Mouse (Mus musculus): ENCODE data around the gene Syne2.

Gene Syne2

DNA sequence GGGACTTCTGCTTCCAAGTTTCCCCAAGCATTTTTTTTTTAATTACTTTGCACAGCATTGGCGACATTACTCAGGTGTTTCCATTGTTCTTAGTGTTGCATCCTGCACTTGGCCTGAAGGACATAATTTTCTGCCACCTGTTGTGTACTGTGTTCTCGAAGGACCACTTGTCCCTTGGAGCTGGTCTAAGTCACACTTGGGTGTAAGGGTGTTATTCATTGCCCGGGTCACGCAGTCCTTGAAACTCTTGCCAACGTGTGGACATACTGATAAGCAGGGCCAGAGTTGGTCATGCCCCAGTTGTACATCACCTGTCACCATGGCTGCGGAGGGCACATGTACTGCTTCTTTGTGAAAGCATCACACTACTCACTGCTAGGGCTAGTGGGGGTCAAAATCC is 228.6 kb downstream of the Syne2 start:
- 95% methylated on average over 6 of the region's 6 CpGs for WGBS

DNA sequence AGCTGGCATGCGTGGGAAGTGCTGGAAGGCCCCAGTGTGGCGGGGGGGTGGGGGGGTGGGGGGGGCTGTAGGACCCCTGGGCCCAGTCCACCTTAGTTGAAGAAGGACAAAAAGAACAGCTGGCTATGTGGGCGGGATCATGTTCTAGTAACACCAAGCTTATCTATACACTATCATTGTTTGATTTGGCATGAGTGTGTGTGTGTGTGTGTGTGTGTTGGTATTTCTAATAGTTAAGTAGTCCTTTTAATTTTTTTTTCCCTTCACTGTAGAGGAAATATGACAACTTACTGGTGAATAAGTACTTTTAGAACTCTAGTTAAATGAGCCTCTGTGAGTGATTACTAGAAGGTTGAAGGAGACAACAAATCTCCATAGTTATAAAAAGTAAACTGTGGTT is 230.0 kb downstream of the Syne2 start:
- 80% methylated on average over 3 of the region's 3 CpGs for WGBS

DNA sequence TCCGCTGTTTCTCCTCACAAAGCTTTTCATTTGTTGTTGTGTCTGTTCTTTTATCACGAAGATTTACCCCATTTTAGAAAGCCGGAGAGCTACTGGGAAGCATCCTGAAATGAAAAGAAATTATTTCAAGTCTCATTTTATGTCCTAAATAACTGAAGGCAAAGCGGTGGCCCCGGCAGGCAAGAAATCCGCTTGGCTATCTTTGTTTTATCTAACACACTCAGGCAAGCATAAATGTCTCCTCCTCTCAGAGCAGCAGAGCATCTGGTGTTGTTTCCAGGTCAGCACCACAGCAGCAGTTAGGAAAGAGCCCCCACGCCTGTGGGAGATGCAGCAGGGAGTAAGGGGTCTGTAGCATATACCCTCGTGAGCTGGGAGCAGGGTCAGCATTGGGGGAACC is 230.7 kb downstream of the Syne2 start:
- 85% methylated on average over 8 of the region's 8 CpGs for WGBS

DNA sequence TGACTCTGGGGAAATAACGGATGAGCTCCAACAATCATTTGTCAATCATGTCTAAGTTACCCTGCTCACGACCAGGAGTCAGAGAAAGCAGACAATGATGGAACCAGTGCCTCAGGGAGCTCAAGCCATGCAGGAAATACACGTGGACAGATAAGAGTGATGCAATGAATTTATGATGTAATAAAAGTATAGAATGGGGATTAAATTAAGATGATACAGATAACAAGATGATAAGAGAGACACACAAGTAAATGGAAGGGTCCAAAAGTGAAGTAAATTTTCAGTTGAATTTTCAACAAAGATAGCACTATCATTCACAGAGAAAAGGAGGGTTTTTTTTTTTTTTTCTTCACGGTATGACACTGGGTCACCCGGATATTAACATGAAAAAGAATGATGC is 231.4 kb downstream of the Syne2 start:
- 88% methylated on average over 5 of the region's 5 CpGs for WGBS

DNA sequence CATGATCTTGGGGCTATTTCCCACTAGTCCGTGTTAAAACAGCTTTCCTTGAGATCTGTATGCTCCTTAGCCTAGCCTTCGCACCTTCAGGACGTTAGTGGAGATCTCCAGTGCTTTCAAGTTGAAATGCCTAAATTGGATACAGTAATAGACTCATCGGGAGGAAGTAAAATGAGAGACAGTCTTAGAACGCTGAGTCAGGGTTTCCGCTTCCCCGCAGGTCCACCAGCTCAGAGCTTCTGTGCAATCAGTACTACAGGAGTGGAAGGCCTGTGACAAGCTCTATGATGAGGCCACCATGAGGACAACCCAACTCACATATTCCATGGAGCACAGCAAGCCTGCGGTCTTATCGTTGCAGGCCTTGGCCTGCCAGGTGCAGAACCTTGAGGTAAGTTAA is 233.9 kb downstream of the Syne2 start:
- WGBS = 90% methylated on average over 9 of the region's 9 CpGs

DNA sequence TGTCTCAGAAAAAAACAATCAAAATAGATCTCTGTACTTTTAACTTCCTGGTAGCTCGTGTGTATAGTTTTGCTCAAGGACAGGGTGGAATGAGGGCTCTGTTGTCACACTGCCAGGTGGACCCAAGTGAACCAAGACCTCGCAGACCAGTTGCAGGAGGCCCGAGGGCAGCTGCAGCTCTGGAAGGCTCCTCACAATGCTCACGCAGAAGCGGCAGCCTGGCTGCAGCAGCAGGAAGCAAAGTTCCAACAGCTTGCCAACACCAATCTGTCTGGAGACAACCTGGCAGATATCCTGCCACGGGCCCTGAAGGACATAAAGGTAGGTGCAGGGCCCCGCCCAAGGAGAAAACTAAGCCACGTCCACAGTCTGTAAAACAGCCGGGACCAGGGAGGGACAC is 236.7 kb downstream of the Syne2 start:
- WGBS = 80% methylated on average over 9 of the region's 9 CpGs

DNA sequence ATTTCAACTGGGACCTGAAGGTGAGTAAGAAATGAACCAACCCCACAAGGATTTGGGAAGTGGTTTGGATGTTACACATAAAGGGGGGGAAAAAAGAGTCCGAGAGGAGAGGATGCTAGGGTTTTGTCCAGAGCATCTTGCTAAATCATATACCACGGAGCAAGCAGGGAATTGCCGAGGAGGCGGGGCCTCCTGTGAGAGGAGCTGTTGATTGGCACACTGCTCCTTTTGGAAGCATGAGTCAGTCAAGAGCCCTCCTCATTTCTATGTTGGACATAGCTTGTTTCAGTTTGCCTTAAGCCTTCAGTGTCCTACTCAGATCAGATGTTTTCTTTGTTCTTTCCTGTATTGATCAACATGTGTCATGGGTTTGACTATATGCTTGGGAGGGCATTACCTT is 245.1 kb downstream of the Syne2 start:
- 94% methylated on average over 4 of the region's 4 CpGs for WGBS

DNA sequence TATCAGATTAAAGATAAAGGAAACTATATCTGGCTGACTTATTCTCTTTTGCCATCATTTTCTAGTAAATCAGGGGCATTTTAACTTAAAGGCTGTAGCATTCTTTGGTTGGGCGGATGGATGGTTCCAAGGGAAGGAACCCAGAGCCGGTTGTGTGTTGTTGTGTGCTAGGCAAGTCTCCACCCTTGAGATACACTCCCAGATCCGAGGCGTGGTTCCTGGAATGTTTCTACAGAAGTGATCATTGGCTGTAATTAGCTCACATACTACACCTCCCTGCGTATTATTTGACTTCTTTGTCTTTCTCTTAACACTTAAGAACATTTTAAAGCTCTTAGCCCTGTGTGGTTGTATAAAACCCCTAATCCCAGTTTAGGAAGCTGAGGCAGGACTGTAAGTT is 252.5 kb downstream of the Syne2 start:
- 95% methylated on average over 5 of the region's 5 CpGs for WGBS

DNA sequence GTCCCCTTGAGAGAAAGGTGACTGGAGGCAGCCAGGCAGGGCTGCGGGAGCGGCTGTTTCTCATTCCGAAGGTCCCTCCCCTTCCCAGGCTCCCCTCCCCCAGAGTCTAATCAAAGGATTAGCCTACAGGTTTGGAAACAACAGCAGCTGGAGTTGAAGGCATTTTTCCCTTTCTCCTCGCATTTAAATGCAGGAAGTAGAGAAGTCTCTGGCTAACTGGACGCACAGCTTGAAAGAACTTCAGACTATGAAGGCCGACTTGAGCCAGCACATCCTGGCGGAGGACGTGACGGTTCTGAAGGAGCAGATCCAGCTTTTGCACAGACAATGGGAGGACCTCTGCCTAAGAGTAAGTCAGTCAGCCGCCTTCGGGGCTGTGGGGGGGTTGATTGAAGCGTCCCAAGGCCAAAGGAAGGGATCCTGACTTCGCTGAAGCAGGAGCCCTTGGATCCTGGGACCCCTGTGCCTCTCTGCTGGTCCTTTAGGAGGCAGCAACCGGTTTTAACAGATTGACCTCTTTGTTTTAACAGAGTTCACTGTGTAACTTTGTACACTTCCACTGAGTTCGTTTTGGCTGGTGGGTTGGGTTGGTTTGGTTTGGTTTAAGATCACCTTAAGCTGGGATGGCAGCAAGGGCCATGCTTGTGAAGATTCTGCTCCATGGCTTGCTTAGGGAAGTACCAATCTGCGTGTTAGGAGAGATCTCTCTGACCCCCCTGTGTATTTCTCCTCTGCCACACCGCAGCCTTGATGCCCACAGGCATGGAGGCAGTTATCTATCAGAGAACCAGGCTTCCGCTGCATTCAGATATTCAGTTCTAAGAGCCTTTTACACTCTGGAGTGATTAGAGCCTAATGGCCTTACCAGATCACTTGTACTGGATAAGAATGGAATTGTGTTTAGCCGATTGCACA is 254.3 kb downstream of the Syne2 start:
- WGBS = 69% methylated on average over 19 of the region's 19 CpGs

DNA sequence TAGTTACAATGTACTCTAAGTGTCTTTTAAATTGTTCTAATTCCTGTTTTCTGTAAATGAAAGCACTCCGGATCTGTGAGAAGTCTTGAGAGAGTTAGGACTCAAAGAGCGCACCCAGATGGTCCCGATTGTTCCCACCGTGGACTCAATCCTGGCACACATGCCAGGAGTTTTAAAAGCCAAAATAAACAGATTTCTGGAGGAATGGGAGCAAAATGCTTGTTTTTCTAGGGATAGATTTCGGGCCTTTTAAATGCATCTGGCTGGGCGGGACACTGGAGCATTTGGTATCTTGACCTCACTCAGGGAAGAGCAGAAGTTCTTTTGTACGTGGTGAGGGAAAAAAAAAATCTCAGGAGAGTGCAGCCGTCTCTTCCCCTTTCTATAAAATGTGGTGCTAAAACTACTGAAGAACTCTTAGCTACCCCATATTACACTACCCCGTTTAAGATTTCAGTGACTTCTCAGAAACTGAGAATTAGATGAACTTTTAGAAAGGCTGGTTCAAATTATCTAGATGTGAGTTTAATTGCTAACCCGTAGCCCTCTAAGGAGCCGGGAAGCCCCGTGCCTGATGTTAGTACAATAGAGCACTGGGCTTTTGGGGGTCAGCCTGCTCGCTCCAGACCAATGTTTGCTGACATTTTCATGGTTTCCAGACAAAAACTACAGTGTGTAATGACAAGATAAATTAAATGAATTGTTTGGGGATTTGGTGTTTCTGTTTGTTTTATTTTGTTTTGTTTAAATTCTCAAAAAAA is 255.3 kb downstream of the Syne2 start:
- 73% methylated on average over 13 of the region's 13 CpGs for WGBS

DNA sequence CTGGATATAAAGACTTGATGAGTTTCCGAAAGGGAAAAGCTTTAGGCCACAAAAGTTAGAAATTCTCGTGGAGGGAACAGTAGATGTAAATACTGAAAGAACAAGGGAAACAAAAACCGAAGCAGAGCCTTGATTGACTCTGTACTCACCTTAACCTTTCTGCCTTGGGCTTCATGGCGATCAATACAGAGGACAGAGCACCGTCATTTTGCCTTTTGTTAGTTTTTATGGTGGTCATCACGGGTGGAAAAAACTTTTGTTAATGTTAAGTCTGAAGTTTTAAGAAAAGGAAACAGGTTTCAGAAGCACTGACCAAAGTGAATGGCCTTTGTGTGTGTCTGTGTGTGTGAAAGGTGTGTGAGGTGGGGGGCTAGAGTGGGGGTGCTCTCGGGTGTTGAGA is 256.0 kb downstream of the Syne2 start:
- WGBS = 89% methylated on average over 7 of the region's 7 CpGs

DNA sequence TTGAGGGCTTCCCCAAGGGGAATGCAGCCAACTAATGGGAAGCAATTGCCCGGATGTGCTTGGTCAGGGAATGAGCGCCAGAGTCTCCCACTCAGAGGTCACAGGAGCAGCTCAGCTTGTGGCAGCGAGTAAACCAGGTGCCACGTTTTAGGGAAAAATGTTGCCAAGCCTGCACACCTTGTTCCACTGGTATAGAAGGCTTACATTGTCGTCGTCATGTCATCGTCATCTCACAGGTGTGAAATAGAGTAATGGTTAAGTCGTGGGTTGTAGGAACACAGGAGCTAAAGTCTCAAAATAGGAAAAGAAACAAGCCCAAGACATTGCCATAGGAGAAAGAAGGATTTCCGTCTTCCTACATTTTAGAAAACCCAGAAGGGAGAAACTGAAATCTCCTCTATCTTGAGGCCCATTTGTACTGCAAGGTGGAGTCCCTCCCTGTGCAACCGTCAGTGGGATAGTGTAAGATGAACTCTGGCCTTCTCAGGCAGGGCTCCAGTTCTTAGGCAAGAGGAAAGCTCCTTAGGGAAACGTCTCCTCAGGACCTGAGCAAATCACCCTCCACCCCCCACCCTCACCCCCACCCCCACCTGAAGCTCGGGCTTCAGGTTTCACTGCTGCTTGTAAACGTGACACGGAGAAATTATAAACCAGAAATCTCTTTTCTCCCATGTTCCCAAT is 263.1 kb downstream of the Syne2 start:
- 49% methylated on average over 14 of the region's 14 CpGs for WGBS

DNA sequence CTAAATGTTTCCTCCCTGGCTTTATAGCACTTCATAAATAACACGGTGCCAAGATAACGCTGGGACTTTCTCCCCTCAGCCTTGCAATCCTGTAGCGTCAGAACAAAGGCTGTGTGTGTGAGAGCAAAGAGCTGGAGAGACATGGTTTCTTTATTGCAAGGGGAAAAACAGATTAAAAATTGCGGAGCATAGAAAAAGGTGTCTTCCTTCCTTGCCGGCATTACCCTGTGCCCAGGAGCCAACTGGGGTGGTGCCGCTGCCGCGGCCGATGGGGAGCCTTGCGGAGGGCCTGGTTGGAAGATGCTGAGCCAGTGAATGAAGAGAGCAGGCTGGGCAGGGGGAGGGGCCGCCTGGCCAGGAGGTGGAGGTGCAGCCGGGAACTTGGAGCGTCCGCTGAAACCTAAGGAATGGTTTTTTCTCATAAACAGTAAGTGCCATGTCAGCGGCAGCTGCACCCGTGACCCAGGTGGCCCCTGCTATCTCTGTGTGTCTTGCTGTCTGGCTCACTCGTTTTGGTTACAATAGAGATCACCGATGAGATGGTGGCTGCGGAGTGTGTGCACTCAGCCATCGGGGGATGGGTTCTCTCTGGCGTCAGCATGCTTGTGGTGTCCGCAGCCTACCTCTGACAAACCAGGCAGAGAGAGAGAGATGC is 263.8 kb downstream of the Syne2 start:
- 13% methylated on average over 22 of the region's 22 CpGs for WGBS

DNA sequence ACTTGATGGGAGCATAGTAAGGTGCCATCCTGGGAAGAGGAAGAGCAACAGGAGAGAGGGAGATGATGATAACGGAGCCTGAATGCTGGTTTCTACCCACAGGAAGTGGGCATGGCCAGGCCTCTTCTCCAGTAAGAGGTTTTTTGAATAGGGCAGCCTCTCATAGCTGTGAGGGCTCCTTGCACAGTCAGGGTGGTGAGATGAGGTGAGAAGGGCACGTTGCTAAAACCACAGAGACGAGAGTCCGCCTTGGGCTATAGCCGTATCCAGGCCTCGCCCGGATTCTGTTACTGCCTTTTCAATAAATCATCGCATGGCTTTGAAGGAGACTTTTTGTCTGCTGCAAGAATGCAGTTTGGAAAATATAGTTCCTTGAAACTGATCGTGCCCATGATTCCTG is 267.1 kb downstream of the Syne2 start:
- 85% methylated on average over 9 of the region's 9 CpGs for WGBS

DNA sequence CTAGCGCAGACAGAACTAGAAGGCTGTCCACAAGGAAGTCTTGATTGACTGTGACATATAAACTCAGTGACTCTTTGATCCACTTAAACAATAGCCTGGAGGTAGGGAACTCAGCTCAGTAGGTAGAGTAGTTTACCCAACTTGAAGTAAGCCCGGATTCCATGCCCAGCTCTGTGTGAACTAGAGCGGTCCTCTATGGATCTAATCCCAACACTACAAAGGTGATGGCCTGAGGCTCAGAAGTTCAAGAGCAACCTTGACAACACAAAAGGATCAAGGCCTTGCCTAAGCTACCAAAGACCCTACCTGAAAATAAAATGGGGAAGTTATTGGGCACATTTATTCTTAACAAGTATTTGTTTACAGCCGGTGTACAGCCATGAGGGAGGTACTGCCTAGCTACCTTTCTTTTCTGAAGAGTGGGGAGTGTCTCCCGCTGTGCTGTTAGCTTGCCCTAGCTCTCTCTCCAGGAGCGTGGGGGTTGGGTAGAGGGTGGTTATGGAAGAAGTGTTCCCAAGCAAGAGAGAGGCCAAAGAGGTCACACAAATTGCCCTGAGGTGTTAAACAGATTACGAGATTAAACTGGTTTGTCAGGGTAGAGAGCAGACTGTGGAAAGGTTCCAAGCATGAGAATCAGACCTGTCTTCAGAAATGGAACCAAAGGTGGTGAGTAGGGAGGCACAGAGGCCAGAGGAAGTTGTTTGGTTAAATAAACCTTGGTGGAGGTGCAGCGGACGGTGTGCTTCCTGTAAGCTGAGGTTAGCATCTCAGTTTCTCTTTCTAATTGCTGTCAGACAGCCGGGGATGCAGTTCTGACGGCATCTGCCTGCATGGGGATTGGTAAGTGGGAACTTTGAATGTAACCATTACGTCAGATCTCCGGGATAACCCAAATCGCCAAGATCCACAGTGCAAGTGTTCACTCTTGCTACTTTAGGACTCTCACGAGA is 268.3 kb downstream of the Syne2 start:
- 87% methylated on average over 15 of the region's 15 CpGs for WGBS

DNA sequence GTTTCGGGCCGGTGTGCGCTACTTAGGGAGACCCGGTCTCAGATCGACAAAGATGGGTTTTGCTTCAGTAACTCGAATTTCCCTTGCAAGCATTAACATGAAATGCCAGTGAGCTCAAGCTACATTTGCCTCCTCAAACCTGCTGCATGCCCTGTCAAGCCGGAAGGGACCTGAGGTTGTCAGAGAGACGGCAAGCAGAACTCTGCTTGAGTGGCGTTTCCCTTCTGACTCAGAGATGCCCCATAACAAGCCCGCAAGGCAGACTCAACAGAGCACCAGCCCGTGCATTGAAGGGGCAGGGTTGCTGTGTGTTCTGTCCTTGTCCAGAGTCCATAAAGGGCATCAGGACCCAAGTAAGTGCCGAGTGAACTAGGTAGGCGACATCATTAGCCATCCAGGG is 269.1 kb downstream of the Syne2 start:
- 91% methylated on average over 13 of the region's 13 CpGs for WGBS

DNA sequence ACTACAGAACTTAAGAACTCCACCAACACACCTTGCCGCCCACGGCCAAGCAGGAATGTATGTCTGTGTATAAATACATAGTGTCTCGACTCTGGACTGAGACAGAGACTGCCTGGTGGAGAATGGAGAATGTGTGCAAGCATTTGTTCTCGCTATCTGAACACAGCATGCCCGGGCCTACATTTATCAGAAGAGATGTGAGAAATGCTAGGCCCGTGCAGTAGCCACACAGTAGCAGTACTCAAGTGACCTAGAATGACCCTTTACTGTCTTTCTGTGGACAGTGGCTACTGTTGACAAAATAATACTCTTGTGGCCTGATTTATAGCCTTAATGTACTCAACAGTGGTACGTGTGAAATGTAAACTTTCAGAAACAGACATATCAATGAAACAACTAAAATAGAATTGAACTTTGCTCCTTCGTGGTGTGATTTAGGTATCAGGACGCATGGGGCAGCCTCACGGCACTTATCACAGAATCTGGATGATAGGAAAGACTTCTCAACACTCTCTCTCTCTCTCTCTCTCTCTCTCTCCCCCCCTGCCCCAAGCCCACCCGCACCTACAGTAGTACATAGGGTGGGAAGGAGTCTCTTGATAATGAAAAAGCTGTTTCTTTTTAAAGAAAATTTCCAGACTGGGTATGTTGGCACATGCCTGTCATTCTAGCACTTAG is 275.0 kb downstream of the Syne2 start:
- 90% methylated on average over 11 of the region's 11 CpGs for WGBS

DNA sequence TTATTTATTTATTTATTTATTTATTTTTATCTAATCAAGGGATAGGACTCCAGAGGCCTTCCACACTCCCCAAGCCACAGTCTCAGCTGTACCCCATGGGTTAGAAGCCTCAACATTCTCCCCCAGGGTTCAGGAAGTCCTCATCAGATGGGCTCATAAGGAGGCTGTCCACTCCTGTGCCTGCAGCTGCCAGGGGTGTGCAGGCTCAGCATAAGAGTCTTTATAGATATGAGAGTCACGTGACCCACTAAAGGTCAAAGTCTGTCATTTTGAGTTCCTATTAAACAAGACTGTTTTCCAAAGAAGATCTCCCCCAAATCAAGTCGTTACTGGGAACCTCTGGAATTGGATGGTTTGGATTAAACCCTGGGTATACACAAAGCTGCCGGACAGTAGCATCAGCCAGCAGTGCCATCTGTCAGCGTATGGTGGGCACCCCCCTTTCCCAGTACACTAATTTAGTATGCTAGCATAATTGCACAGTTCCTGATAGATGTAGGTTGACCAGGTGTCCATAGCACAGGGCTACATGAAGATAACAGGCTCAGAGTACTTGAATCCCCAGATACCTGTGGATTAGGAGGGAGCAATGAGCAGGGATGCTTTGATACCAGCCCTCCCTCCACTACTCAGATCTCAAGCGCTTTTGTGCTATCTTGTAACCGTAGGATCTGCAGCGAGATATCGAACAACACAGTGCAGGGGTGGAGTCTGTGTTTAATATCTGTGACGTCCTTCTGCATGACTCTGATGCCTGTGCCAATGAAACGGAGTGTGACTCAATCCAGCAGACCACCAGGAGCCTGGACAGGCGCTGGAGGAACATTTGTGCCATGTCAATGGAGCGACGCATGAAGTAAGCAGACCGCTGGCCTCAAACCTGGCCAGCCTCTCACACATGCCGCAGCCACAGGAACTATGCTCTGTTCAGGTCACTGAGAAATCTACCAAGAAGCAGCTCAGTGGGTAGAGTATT is 276.0 kb downstream of the Syne2 start:
- 91% methylated on average over 15 of the region's 15 CpGs for WGBS

All from cerebral cortex, adult 2 months (tissue).